Mouse (Mus musculus) layer of hippocampus, postnatal 10 days (tissue): ENCODE measurements around the gene Maip1. TPM values are rescaled to one million over a fixed set of nuclear protein-coding genes. Genes with fewer than 3 reads are reported as not detected.

Experiments
- DNase-seq, 2 experiments: peaks; one replicate each; pipeline ENCODE4 v3.0.0; 2021; ENCODE audit warnings: low spot score in 2 of 2
- total RNA-seq, 2 experiments: library from RNA; stranded (reverse); gene quantifications; 2 replicates each; pipeline ENCODE4 v1.2.3; 2021

Gene Maip1
- total RNA-seq, 2 experiments from 2014 or later, result 10.9 to 11.8 TPM

DNA sequence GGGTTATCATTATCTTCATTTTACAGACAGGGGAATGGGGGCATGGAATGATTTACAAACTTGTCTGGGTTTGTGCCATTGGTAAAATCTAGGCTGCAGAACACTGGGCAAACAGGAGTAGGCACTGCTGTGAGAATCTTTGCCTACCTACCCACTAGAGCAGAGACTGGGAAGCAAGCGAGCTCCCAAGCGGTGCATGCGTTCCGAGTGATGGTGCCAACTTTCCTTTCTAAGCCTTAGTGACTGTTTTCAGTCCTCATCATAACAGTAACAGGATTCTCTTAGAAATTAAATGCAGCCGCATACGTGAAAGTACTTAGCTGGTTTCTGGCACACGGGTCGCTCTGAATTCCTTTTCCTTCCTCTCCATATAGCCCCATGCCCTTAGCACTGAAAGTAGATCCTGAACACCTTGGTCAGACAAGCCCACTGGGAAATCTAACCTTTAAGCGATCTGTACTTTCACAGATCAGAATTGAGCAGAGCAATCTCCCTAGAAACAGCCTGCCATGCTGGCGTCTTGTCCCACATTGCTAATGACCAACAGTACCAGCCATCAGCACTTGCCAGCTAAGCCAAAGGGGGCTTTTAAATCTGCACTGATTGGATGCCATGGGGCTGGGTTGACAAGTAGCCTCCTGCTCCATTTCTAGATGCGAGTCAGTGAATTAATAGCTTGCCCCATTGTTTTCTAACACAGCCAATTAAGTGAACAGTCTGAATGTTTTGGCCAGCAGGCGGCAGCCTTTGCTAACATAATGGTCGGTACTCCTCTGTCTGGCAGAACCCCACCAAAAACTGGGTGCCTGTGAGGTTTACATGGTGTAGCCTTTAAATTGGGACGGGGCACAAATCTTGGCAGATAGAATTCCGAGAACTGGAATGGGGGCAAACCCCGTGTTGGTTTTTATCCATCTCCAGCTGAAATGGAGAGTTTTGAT, 22.5 kb downstream of the Maip1 start:
- peak; percentile 97 for DNase-seq

GRCm38 (mm10) chr1:57429786-57430483, 23.8 kb downstream of the Maip1 start:
- peak; percentile 18 to 27 for DNase-seq

- DNase-seq, result no peak
These were observed 27.0 kb downstream of the Maip1 start for GRCm38 (mm10) chr1:57433141-57433540.

DNA sequence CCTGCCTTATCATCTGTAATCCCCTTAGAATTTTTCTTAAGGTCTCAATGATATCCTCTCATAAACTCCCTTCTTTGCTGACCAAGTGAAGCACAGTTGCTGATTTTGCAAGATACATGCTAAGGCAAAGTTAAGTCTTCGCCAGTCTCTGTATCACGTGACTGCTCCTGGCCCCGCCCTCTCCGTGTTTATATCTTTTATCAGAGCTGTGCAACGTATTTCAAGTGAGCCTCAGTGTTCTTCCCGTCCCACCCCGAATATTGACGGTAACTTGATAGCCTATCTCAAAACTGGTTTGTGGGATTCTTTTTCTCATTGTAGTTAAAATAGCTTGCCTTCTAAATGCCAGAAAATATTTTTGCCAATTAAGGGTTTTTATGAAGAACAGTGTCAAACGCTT, 30.3 kb downstream of the Maip1 start:
- no peak for DNase-seq

- DNase-seq, result peak; percentile 12 to 30
These were observed 30.8 kb downstream of the Maip1 start for GRCm38 (mm10) chr1:57436954-57437353.

GRCm38 (mm10) chr1:57439026-57439425, 32.9 kb downstream of the Maip1 start:
- no peak for DNase-seq

DNA sequence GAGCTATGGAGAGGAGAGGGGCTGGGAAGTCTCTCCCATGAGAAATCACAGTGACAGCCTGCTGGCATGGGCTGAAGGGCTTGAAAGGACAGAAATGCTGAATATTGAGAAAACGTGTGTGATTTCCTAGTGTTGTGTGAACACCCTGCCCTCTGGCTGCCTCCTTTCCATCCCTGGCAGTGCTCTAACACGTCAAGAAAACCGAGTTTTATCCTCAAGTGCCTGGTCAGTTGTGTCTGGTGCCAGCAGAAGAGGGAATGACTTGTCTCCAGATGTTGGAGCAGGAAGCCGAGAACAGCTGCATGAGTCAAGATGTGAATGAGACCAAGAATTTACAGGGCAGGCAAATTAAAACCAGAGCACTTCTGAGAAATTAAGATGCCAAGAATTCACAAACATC, 34.6 kb downstream of the Maip1 start:
- DNase-seq, result no peak

DNA sequence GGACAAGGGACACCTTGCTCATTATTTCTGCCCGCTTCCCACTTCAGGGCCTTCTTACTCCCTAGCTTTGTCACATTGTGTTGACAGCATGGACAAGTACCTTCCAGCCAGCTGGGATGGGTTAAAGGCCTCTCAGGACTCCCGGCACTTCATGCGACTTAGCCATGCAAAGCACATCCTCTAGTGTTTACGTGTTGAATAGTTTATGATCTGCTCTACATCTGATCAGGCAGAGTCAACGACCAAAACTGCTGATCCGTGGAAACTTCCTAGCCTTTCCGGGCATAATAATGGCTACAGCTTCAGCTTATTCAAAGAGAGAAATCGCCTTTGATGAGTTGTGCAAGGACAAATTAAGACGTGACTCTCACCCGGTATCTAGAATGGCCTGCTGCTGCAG, 39.6 kb downstream of the Maip1 start:
- DNase-seq, result no peak

DNA sequence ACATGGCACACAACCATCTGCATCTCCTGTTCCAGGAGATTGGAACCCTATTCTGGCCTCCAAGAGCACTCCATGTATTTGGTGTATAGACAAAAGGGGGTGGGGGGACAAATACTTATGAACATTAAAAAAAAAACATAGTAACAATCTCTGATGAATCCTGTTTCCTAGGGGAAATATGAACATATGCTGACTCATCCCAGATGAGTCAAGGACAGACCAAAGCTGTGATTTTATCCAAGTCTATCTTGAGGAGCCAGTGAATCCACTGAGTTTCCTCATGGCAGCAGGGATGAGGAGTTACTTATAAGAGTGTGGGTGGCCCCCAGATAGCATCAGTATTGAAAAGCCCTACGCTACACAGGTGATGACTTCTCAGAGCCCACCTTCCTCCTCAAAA, 44.1 kb downstream of the Maip1 start:
- DNase-seq, result no peak

DNA sequence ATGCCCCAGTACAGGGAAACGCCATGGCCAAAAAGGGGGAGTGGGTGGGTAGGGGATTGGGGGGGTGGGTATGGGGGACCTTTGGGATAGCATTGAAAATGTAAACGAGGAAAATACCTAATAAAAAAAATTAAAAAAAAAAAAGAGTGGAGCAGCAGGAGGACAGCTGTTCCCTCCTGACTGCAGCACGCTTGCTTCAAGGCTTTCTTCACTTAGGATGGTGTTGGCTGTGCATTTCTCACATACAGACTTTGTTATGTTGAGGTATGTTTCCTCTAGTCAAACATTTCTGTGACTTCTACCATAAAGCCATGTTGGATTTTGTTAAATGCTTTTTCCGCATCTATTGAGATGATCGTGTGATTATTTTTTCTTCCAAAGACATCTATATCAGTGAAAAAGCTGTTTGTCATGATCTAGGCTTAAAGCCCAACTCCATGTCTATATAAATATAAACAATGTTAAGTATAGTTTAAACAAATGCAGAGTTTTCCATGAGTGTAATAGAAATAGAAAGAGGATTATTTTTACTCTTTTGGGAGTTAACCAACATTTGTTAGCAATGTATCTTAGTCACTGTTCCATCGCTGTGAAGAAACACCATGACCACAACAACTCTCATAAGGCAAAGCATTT, 54.3 kb downstream of the Maip1 start:
- DNase-seq, result no peak

Other genes starting within 250 kb of the Maip1 start
- 10 to 100 TPM; 19.9 to 21.5 TPM for gene 1700066M21Rik, start 28.7 kb upstream of the Maip1 start, total RNA-seq
- gene Tyw5, start 773 bp downstream of the Maip1 start, total RNA-seq, result 10 to 100 TPM; 22.5 to 30.1 TPM